Mouse (Mus musculus) testis, adult 2 months (tissue): ENCODE measurements around the gene B3gnt2. TPM values are rescaled to one million over a fixed set of nuclear protein-coding genes. Genes with fewer than 3 reads are reported as not detected.

Experiments
- H3K27ac ChIP-seq: fragments of 200-500 bp; 2 replicates; pipeline ENCODE4 v1.5.1; 2012; ENCODE audit warnings: low read depth, low read length; ENCODE audit not compliant: control insufficient read depth, insufficient read depth
- H3K27me3 ChIP-seq: fragments of 200-500 bp; 2 replicates; pipeline ENCODE4 v1.6.1; 2012; ENCODE audit warnings: mild to moderate bottlenecking, low read length, moderate library complexity; ENCODE audit not compliant: control insufficient read depth, insufficient read depth
- H3K36me3 ChIP-seq: fragments of 200-500 bp; 2 replicates; pipeline ENCODE4 v1.6.1; 2012; ENCODE audit warnings: mild to moderate bottlenecking, low read length; ENCODE audit not compliant: control insufficient read depth, insufficient read depth
- H3K4me1 ChIP-seq: fragments of 200-500 bp; 2 replicates; pipeline ENCODE4 v1.6.1; 2012; ENCODE audit warnings: low read length; ENCODE audit not compliant: control insufficient read depth, insufficient read depth
- H3K4me3 ChIP-seq: fragments of 200-500 bp; 2 replicates; pipeline ENCODE4 v1.5.1; 2012; ENCODE audit warnings: low read depth, mild to moderate bottlenecking, low read length, moderate library complexity, mixed read lengths; ENCODE audit not compliant: control insufficient read depth
- CTCF ChIP-seq: fragments of 200-500 bp; IDR thresholded peaks from 2 replicates; pipeline ENCODE4 v1.5.1; 2012; ENCODE audit warnings: low read depth, mild to moderate bottlenecking, inconsistent platforms, low read length, moderate library complexity; ENCODE audit not compliant: control insufficient read depth, insufficient read depth, insufficient replicate concordance
- POLR2A ChIP-seq: fragments of 200-500 bp; IDR thresholded peaks from 2 replicates; pipeline ENCODE4 v1.6.1; 2012; ENCODE audit warnings: low read depth, mild to moderate bottlenecking, inconsistent platforms, low read length, moderate library complexity; ENCODE audit not compliant: control insufficient read depth
- polyA plus RNA-seq: library from polyadenylated mRNA; depleted of rRNA; stranded (reverse); fragments of >200 nt; gene quantifications from 2 replicates; pipeline ENCODE4 v1.2.3, GENCODE M21; 2012

The B3gnt2 gene
- polyA plus RNA-seq, 1 experiment: 1.2 TPM

DNA sequence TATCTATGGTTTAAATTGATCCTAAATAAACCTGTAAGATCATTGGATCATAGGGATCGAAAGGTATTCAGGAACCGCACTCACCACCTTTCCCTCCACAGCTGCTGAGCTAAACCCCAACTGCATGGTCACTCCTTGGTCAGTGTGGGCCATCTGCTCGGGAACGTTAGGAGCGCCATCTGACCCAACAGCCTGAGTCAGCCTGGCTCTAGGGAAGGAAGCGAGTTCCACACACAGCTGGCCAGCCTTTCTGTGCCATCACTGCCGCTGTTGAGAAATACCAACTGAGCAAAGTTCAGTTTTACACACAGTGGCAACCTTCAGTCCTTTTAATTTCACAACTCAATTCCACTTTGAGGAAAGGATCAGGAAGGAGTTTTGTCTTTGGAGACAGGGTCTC, 31.1 kb upstream of the B3gnt2 start:
- no peaks in the 10 kb centered on the region for H3K36me3 ChIP-seq

DNA sequence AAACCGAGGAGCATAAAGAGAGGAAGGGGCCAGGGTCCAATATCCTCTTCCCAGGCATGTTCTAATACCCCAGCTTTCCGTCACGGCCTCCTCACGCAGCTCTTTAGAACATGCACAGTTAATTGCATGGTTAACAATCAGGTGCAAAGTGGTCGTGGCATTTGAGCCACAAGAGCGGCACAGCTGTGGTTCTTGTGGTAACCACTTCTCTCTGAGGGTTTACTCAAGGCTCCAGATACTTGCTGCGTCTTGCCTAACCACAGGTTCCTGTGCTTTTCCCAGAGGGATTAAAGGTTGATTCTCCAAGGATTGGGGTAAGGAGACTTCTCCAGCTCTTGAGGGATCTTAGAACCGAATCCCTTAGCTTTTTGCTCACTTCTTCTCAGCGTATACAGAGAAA, 30.5 kb upstream of the B3gnt2 start:
- Histone ChIP-seq H3K4me3 (no peak overlapping the region), H3K27ac (no peak overlapping the region), H3K36me3 (no peaks in the 10 kb centered on the region)

More for the DNA sequence above, 31.1 kb upstream of the B3gnt2 start:
- Histone ChIP-seq H3K27me3 (no peaks in the 10 kb centered on the region), H3K27ac (no peak overlapping the region), H3K4me1 (no peaks in the 10 kb centered on the region; the same call in none of the 2 replicates), H3K4me3 (no peak overlapping the region)
- no peak for TF ChIP-seq POLR2A
- no peak for TF ChIP-seq CTCF

DNA sequence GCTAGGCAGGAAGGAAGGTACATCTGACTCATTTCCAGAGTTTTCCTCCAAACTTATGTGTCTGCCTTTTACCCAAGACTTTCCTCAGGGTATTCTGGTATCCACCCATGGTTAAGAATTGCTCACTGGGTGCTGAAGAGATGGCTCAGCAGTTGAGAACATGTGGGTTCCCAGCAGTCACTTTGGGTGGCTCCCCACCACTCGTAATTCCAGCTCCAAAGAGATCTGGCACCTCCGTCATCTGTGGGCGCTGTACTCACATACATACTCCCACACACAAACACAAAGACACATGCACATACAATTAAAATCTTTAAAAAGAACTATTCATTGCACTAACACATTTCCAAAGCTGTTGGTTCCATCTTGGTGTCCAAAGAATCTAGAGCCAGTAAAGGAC, 28.5 kb upstream of the B3gnt2 start:
- H3K27ac ChIP-seq: no peak overlapping the region
- H3K4me3 ChIP-seq: no peak overlapping the region
- no peaks in the 10 kb centered on the region for H3K36me3 ChIP-seq
- no peaks in the 10 kb centered on the region for H3K27me3 ChIP-seq
- no peak for TF ChIP-seq POLR2A
- H3K4me1 ChIP-seq: no peaks in the 10 kb centered on the region; the same call in none of the 2 replicates

More for the DNA sequence above, 30.5 kb upstream of the B3gnt2 start:
- H3K4me1 ChIP-seq: no peaks in the 10 kb centered on the region; the same call in none of the 2 replicates
- no peaks in the 10 kb centered on the region for H3K27me3 ChIP-seq
- TF ChIP-seq CTCF: no peak
- no peak for TF ChIP-seq POLR2A

DNA sequence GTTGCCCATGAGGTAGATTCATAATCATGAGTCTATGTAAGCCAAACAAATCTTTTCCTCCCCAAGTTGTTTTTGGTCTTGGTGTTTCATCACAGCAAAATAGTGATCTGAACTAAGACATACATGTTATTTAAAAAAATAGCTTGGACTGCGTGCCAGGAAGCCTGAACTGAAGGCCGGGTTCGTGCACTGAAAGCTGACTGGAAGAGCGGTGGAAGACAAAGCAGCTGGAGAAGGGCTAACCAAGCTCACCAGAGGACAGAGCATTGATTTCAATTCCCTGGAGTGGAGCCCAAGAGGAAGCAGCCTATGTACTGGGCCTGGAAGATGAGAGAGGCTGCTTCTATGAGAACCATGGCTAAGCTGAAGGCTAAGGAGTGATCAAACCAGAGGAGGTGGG, 26.2 kb upstream of the B3gnt2 start:
- Histone ChIP-seq H3K27me3 (no peaks in the 10 kb centered on the region), H3K27ac (no peak overlapping the region), H3K4me1 (no peaks in the 10 kb centered on the region; the same call in none of the 2 replicates), H3K36me3 (no peaks in the 10 kb centered on the region), H3K4me3 (no peak overlapping the region)
- TF ChIP-seq CTCF (no peak), POLR2A (no peak)

DNA sequence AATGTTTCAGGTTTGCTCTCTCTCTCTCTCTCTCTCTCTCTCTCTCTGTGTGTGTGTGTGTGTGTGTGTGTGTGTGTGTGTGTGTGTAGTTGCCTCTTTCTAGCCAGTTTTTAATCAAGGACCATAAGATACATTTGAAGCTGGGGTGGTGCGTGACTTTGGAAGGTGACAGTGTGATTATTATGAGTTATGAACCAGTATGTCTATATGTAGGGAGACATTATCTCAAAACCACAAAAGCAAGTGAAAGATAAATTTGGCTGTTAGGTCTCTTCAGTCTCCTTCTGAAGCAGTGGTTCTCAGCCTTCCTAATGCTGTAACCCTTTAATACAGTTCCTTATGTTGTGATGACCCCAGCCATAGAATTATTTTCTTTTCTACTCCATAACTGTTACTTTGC, 24.6 kb upstream of the B3gnt2 start:
- Histone ChIP-seq H3K27ac (no peak overlapping the region), H3K27me3 (no peaks in the 10 kb centered on the region), H3K36me3 (no peaks in the 10 kb centered on the region), H3K4me3 (no peak overlapping the region), H3K4me1 (no peaks in the 10 kb centered on the region; the same call in none of the 2 replicates)
- TF ChIP-seq POLR2A (no peak), CTCF (no peak)

DNA sequence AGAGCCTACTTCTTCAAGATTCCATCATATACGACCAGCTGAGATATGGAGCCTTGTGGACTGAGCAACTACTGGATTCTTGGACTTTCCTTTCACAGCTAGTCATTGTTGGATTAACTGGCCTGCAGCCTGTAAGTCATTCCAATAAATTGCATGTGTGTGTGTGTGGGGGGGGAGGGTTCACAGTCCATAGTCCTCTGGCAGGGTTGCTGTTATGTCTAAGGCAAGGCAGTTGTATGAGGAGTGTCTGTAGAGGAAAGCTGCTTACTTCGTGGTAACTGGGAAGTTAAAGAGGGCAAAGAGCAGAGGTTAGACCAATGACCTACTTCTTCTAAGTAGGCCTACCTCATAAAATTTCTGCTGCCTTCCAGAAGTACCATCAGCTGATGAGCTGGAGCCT, 22.9 kb upstream of the B3gnt2 start:
- Histone ChIP-seq H3K4me3 (no peak overlapping the region), H3K36me3 (no peaks in the 10 kb centered on the region), H3K4me1 (no peaks in the 10 kb centered on the region; the same call in none of the 2 replicates), H3K27me3 (no peaks in the 10 kb centered on the region), H3K27ac (no peak overlapping the region)
- no peak for TF ChIP-seq CTCF
- no peak for TF ChIP-seq POLR2A

DNA sequence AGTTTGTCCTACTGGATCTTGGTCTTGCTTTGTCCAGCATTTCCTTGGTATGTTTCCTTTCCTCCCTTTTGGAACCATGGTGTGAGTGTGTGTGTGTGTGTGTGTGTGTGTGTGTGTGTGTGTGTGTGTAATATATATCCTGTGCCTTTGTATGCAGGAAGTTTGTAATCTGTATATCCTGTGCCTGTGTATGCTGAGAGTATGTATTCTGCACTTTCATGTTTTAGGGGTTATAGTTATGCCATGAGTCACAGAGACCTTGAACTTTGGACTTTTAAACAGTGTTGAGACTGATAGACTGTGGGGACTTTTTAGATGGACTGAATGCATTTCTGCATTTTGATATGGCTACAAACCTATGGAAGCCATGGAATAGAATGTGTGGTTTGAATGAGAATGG, 22.2 kb upstream of the B3gnt2 start:
- TF ChIP-seq CTCF (no peak), POLR2A (no peak)

More for the DNA sequence above, 22.2 kb upstream of the B3gnt2 start:
- H3K27me3 ChIP-seq: no peaks in the 10 kb centered on the region
- no peak overlapping the region for H3K27ac ChIP-seq
- H3K4me1 ChIP-seq: no peaks in the 10 kb centered on the region; the same call in 1 of the 2 replicates
- H3K4me3 ChIP-seq: no peak overlapping the region
- H3K36me3 ChIP-seq: no peaks in the 10 kb centered on the region
